Mouse (Mus musculus): ENCODE data around the gene Gm49337.

GRCm38 (mm10) chr4:116206531-116206930 is 33.3 kb downstream of the Gm49337 start:
- TF ChIP-seq CTCF (IDR thresholded peaks at IDR 0.05; ENCODE audit: control insufficient read depth, insufficient read depth, low read length) (no peak), POLR2A (IDR thresholded peaks at IDR 0.05; ENCODE audit: borderline replicate concordance, control insufficient read depth, low read depth, low read length) (no peak)

Data from bone marrow, adult 2 months (tissue).